Mouse (Mus musculus): ENCODE data around the gene Itgad.

Gene Itgad

GRCm38 (mm10) chr7:128242331-128242730 lies 88.2 kb downstream of the Itgad start:
- intact Hi-C loops (cut with DNase I) = no loop called here

GRCm38 (mm10) chr7:128243921-128244320 lies 89.7 kb downstream of the Itgad start:
- intact Hi-C loops (cut with DNase I) = no loop called here

GRCm38 (mm10) chr7:128244410-128245025 lies 90.3 kb downstream of the Itgad start:
- intact Hi-C loops (cut with DNase I) = loop anchor here (5.0 kb wide), 1 partner anchor 48 kb away; no protein-coding TSS in a partner anchor

DNA sequence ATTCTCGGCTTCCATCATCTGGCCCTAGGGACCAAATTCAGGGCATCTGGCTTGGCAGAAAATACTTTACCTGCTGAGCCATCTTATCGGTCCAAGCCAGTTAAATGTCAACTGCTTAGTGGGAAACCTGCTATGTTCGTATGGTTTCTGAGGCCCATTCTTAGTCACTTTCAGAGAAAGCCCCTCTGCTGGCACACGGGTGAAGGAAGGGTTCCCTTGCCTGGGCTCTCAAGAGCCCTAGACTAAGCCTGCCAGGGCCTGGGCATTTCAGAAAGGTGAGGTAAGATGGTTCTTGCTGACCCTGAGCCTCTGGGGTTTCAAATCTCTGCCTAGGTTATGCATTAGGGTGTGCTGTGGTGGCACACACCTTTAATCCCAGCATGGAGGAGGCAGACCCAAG lies 91.4 kb downstream of the Itgad start:
- intact Hi-C loops (cut with DNase I) = loop anchor here (5.0 kb wide), 1 partner anchor 47 kb away; no protein-coding TSS in a partner anchor

GRCm38 (mm10) chr7:128246496-128247391 lies 92.6 kb downstream of the Itgad start, which contains the start of gene Tgfb1i1:
Tgfb1i1 (plus strand) TSS chr7:128246812.
- intact Hi-C loops (cut with DNase I) = loop anchor here (1.0 to 5.0 kb wide), 2 partner anchors 46 to 99 kb away; no protein-coding TSS in a partner anchor

DNA sequence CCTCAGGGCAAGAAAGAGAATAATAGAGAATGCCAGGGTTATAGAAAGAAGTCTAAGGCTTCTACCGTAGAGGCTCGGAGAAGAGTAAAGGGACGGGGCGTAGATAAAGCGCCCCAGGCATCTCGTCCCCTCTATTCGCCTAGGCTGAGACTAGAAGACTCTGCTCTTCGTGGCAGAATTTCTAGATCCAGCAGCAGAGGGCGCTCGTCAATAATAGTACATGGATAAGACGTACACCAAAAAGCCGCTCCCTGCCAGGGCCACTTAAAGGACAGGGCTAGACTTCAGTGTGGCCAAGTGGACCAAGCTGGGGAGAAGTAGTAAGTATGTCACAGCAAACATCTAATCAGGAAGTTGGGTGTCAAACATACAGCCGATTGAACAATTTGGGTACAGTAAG lies 93.3 kb downstream of the Itgad start:
- intact Hi-C loops (cut with DNase I) = loop anchor here (1.0 to 5.0 kb wide), 2 partner anchors 45 to 98 kb away; no protein-coding TSS in a partner anchor

- intact Hi-C loops (cut with DNase I) = loop anchor here (5.0 kb wide), 1 partner anchor 44 kb away; no protein-coding TSS in a partner anchor
Observed at GRCm38 (mm10) chr7:128248081-128249042, 94.2 kb downstream of the Itgad start.

DNA sequence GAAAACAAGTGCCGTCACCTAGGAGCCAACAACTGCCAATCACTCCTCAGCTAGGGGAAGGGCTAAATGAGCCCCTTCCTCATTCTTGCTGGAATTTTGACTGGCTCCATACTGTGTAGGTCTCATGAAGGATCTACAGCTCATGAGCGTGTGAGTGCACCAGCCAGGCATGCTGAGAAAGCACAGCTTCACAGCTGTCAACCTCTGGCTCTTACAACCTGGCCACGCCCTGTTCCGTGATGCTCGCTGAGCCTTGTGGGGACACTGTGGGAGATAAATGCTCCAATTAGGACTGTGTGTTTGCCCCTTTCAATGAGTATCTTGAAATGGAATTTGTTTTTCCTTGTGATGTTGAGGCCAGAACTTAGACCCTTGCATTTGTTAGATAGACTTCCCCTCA lies 95.8 kb downstream of the Itgad start:
- intact Hi-C loops (cut with DNase I) = loop anchor here (5.0 kb wide), 1 partner anchor 42 kb away; no protein-coding TSS in a partner anchor

DNA sequence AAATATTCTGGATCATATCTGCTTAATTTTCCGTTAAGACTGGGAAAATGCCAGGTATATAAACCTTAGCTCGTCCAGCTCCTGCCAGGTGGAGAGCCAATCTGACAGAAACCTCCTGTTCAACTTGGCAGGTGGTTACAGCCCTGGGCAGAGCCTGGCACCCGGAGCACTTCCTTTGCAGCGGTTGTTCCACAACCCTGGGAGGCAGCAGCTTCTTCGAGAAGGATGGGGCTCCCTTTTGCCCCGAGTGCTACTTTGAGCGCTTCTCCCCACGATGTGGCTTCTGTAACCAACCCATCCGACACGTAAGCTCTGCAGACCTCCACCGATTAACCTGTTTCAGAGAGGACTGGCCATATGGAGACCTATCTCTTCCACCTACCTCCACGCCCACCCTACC lies 97.8 kb downstream of the Itgad start:
- intact Hi-C loops (cut with DNase I) = no loop called here

- intact Hi-C loops (cut with DNase I) = no loop called here
Observed at GRCm38 (mm10) chr7:128252609-128253008, 98.4 kb downstream of the Itgad start.

- intact Hi-C loops (cut with DNase I) = no loop called here
Observed at GRCm38 (mm10) chr7:128254978-128255377, 100.8 kb downstream of the Itgad start.

DNA sequence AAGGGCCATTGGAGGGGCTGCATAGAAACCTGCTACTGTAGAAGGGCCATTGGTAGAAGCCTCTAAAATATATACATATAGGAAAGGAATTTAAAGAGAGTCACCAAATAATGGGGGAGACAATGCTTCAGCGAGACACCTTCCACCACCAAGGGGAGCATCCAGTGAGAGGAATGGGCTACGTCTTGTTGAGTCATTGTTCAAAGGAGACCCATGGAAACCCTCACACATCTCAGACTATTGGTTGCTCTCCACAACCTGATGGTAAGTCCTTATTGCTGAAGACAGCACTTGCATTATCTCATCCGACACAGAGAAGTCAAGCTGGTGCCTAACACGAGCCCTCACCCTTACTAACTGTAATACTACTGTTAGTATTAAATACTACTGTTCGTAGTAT lies 101.6 kb downstream of the Itgad start:
- intact Hi-C loops (cut with DNase I) = no loop called here

DNA sequence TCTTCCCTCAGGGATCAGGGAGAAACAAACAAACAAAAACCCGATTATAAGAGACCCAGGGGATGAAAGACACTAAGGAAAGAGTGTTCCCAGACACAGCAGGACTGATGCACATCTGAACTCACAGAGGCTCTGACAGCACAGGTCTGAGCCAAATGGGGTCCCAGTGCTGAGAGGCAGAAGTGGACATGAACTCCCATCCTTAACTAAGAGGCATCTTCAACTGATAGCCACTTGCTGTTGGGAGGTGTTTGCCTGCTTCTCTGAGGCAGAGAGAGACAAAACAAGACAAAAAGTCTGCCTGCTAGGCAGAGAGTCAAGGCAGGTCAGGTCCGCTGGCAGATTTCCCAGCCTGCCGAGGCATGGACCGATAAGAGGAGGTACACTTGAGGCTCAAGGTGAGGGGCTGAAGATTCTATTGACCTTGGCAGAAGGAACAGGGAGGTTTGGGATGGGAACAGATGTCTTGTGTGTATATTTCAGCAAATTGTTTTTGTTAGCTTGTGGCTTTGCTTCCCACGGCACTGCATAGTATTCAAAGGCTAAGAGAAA lies 102.7 kb downstream of the Itgad start:
- intact Hi-C loops (cut with DNase I) = no loop called here

- intact Hi-C loops (cut with DNase I) = no loop called here
Observed at GRCm38 (mm10) chr7:128265411-128265810, 111.2 kb downstream of the Itgad start, which contains the start of gene Slc5a2. Slc5a2 (plus strand) TSS chr7:128265657.

- intact Hi-C loops (cut with DNase I) = no loop called here
Observed at GRCm38 (mm10) chr7:128266056-128266455, 111.9 kb downstream of the Itgad start.

- intact Hi-C loops (cut with DNase I) = no loop called here
Observed at GRCm38 (mm10) chr7:128267391-128267790, 113.2 kb downstream of the Itgad start.

DNA sequence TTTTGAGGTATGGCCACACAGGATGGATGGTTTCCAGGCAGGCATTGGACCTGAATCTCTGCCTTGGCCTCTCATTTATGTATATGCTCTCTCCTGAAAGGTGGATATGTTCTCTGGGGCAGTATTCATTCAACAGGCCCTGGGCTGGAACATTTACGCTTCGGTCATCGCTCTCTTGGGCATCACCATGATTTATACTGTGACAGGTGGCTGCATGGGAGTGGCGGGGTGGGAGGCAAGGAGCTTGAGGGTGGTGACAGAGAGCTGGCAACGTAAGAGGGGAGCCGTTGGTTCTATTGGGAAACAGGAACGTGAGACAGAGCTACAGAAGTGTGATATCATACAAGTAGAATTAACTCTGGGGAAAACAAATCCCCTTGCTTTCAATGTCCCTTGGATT lies 113.6 kb downstream of the Itgad start:
- intact Hi-C loops (cut with DNase I) = no loop called here

DNA sequence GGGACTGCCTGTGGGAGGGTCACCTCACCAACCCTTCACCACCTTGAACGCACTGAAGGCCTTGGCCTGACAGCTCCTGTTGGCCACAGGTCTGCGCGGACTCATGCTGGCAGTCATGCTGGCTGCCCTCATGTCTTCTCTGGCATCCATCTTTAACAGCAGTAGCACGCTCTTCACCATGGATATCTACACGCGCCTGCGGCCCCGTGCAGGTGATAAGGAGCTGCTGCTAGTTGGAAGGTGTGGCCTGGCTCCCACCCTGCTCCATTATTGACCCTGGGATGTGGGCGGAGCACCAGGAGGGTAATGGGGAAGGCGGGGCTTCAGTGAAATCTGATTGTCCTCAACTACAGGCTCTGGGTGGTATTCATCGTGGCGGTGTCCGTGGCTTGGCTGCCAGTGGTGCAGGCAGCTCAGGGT lies 116.3 kb downstream of the Itgad start:
- intact Hi-C loops (cut with DNase I) = no loop called here

DNA sequence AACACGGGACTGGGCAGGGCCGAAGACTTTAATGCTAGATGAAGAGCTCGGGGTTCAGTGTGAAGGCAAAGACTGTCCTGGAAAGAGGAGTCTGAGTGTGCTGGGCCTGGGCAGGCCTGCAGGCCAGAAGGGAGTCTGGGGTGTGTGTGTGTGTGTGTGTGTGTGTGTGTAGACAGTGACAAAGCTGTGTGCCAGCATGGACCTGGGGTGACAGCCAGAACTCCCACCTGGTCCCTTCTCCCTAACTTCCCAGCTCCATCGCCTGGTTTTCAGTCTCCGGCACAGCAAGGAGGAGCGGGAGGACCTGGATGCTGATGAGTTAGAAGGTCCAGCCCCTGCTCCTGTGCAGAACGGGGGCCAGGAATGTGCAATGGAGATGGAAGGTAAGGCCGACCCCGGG lies 117.3 kb downstream of the Itgad start:
- intact Hi-C loops (cut with DNase I) = no loop called here
